Mouse (Mus musculus) neural tube, embryonic 13.5 days (tissue): ENCODE data around the gene Pacsin2. TPM values are rescaled to one million over a fixed set of nuclear protein-coding genes. Genes with fewer than 3 reads are reported as not detected.
A peak's percentile ranks its signal among the peaks of the same experiment; 100 is the strongest.

ENCODE experiments used
- ATAC-seq: fragments of 200-750 bp; cut with Nextera tagmentation; 2 replicates; pipeline ENCODE4 v1.8.0; 2017; ENCODE audit warnings: low read depth, mild to moderate bottlenecking, moderate TSS enrichment, moderate library complexity
- H3K27ac ChIP-seq: fragments of 300-500 bp; sonication (generic); replicated peaks from 2 replicates; pipeline ENCODE4 v1.5.1; 2015; ENCODE audit warnings: moderate library complexity, mild to moderate bottlenecking, inconsistent platforms
- H3K27me3 ChIP-seq: fragments of 300-500 bp; sonication (generic); 2 replicates; pipeline ENCODE4 v1.6.1; 2015; ENCODE audit warnings: mild to moderate bottlenecking, inconsistent platforms
- H3K36me3 ChIP-seq: fragments of 300-500 bp; sonication (generic); 2 replicates; pipeline ENCODE4 v1.6.1; 2015; ENCODE audit warnings: mild to moderate bottlenecking, inconsistent platforms
- H3K4me1 ChIP-seq: fragments of 300-500 bp; sonication (generic); replicated peaks from 2 replicates; pipeline ENCODE4 v1.6.1; 2015; ENCODE audit warnings: inconsistent platforms
- H3K4me2 ChIP-seq: fragments of 300-500 bp; sonication (generic); 2 replicates; pipeline ENCODE4 v1.6.1; 2015; ENCODE audit warnings: inconsistent platforms, mild to moderate bottlenecking, moderate library complexity
- H3K4me3 ChIP-seq: fragments of 300-500 bp; sonication (generic); 2 replicates; pipeline ENCODE4 v1.5.1; 2015; ENCODE audit warnings: mild to moderate bottlenecking, inconsistent platforms
- H3K9ac ChIP-seq: fragments of 300-500 bp; sonication (generic); 2 replicates; pipeline ENCODE4 v1.6.1; 2015; ENCODE audit warnings: moderate library complexity, mild to moderate bottlenecking, inconsistent platforms
- H3K9me3 ChIP-seq: fragments of 300-500 bp; sonication (generic); 2 replicates; pipeline ENCODE4 v1.6.1; 2016; ENCODE audit warnings: inconsistent platforms
- WGBS: fragments of 180-500 bp; shearing (Covaris S2); methylation state at CpG from one replicate; pipeline ENCODE4 v1.1.7; 2015; 5-methylcytosine and 5-hydroxymethylcytosine counted together
- polyA plus RNA-seq: library from polyadenylated mRNA; unstranded; fragments of >200 nt; fragmentation: Nextera tagmentation; extraction: Ambion mirVana; gene quantifications from 2 replicates; pipeline ENCODE4 v1.2.1, GENCODE M21; 2015

Gene Pacsin2
- polyA plus RNA-seq, 1 experiment from 2014 or later = 29.6 TPM

GRCm38 (mm10) chr15:83425794-83426193 is 38.6 kb downstream of the Pacsin2 start:
- no peaks in the 10 kb centered on the region for H3K27me3 ChIP-seq
- H3K4me3 ChIP-seq = no peak overlapping the region
- H3K27ac ChIP-seq = peak overlapping the region; percentile 28; the same call in 1 of the 2 replicates
- H3K9ac ChIP-seq = no peak overlapping the region
- H3K4me1 ChIP-seq = peaks cover 15% of the 10 kb centered on the region; the same call in 1 of the 2 replicates
- WGBS = 50% methylated on average over 5 of the region's 5 CpGs
- ATAC-seq = no peak
- no peaks in the 10 kb centered on the region for H3K9me3 ChIP-seq
- no peaks in the 10 kb centered on the region for H3K36me3 ChIP-seq
- H3K4me2 ChIP-seq = no peak overlapping the region

- Histone ChIP-seq H3K4me3 (no peak overlapping the region), H3K9ac (no peak overlapping the region), H3K4me2 (no peak overlapping the region), H3K4me1 (peaks cover 15% of the 10 kb centered on the region; the same call in 1 of the 2 replicates), H3K27ac (peak overlapping the region; percentile 28; the same call in 1 of the 2 replicates), H3K9me3 (no peaks in the 10 kb centered on the region), H3K36me3 (no peaks in the 10 kb centered on the region), H3K27me3 (no peaks in the 10 kb centered on the region)
- 66% methylated on average over 4 of the region's 4 CpGs for WGBS
- no peak for ATAC-seq
Observed at GRCm38 (mm10) chr15:83425277-83425676, 39.1 kb downstream of the Pacsin2 start.

GRCm38 (mm10) chr15:83423589-83424384 is 40.6 kb downstream of the Pacsin2 start:
- ATAC-seq = no peak
- H3K9me3 ChIP-seq = no peaks in the 10 kb centered on the region
- H3K9ac ChIP-seq = no peak overlapping the region
- H3K4me3 ChIP-seq = no peak overlapping the region
- H3K4me2 ChIP-seq = no peak overlapping the region
- peaks cover 15% of the 10 kb centered on the region; the same call in 1 of the 2 replicates for H3K4me1 ChIP-seq
- H3K27ac ChIP-seq = no peak overlapping the region
- H3K27me3 ChIP-seq = no peaks in the 10 kb centered on the region
- no peaks in the 10 kb centered on the region for H3K36me3 ChIP-seq
- WGBS = 78% methylated on average over 5 of the region's 5 CpGs

- WGBS = 91% methylated on average over 15 of the region's 15 CpGs
- Histone ChIP-seq H3K9me3 (no peaks in the 10 kb centered on the region), H3K4me3 (no peak overlapping the region), H3K27me3 (no peaks in the 10 kb centered on the region), H3K36me3 (no peaks in the 10 kb centered on the region), H3K4me2 (no peak overlapping the region), H3K27ac (no peak overlapping the region), H3K9ac (no peak overlapping the region), H3K4me1 (peaks cover 15% of the 10 kb centered on the region; the same call in 1 of the 2 replicates)
- no peak for ATAC-seq
Observed at GRCm38 (mm10) chr15:83422299-83422981, 42.0 kb downstream of the Pacsin2 start.

- no peak overlapping the region for H3K9ac ChIP-seq
- 89% methylated on average over 2 of the region's 2 CpGs for WGBS
- H3K36me3 ChIP-seq = no peaks in the 10 kb centered on the region
- no peak overlapping the region for H3K4me2 ChIP-seq
- no peak for ATAC-seq
- no peak overlapping the region for H3K27ac ChIP-seq
- no peak overlapping the region for H3K4me3 ChIP-seq
- H3K27me3 ChIP-seq = no peaks in the 10 kb centered on the region
- H3K4me1 ChIP-seq = no peaks in the 10 kb centered on the region
- no peaks in the 10 kb centered on the region for H3K9me3 ChIP-seq
Observed at GRCm38 (mm10) chr15:83419562-83419961, 44.8 kb downstream of the Pacsin2 start.

- Histone ChIP-seq H3K27me3 (no peaks in the 10 kb centered on the region), H3K4me1 (no peaks in the 10 kb centered on the region), H3K9me3 (no peaks in the 10 kb centered on the region), H3K4me3 (no peak overlapping the region), H3K9ac (no peak overlapping the region), H3K27ac (no peak overlapping the region), H3K4me2 (no peak overlapping the region), H3K36me3 (no peaks in the 10 kb centered on the region)
- no peak for ATAC-seq
Observed at GRCm38 (mm10) chr15:83418685-83419084, 45.7 kb downstream of the Pacsin2 start.

- Histone ChIP-seq H3K4me1 (no peaks in the 10 kb centered on the region), H3K9ac (no peak overlapping the region), H3K27me3 (no peaks in the 10 kb centered on the region), H3K9me3 (no peaks in the 10 kb centered on the region), H3K27ac (no peak overlapping the region), H3K36me3 (no peaks in the 10 kb centered on the region), H3K4me2 (no peak overlapping the region), H3K4me3 (no peak overlapping the region)
- 88% methylated on average over 6 of the region's 6 CpGs for WGBS
- ATAC-seq = no peak
Observed at GRCm38 (mm10) chr15:83417916-83418315, 46.5 kb downstream of the Pacsin2 start.

GRCm38 (mm10) chr15:83417407-83417806 is 47.0 kb downstream of the Pacsin2 start:
- Histone ChIP-seq H3K27me3 (no peaks in the 10 kb centered on the region), H3K4me2 (no peak overlapping the region), H3K9ac (no peak overlapping the region), H3K9me3 (no peaks in the 10 kb centered on the region), H3K27ac (no peak overlapping the region), H3K4me3 (no peak overlapping the region), H3K36me3 (no peaks in the 10 kb centered on the region), H3K4me1 (no peaks in the 10 kb centered on the region)
- WGBS = 76% methylated on average over 7 of the region's 7 CpGs
- no peak for ATAC-seq

GRCm38 (mm10) chr15:83415391-83415790 is 49.0 kb downstream of the Pacsin2 start:
- WGBS = 83% methylated on average over 6 of the region's 6 CpGs
- Histone ChIP-seq H3K36me3 (no peaks in the 10 kb centered on the region), H3K4me3 (no peak overlapping the region), H3K27me3 (no peaks in the 10 kb centered on the region), H3K4me2 (no peak overlapping the region), H3K27ac (no peak overlapping the region), H3K9me3 (no peaks in the 10 kb centered on the region), H3K4me1 (no peaks in the 10 kb centered on the region), H3K9ac (no peak overlapping the region)
- ATAC-seq = no peak

GRCm38 (mm10) chr15:83411616-83412015 is 52.8 kb downstream of the Pacsin2 start:
- Histone ChIP-seq H3K4me3 (no peak overlapping the region), H3K9me3 (no peaks in the 10 kb centered on the region), H3K36me3 (no peaks in the 10 kb centered on the region), H3K9ac (no peak overlapping the region), H3K27ac (no peak overlapping the region), H3K4me2 (no peak overlapping the region), H3K27me3 (no peaks in the 10 kb centered on the region), H3K4me1 (no peaks in the 10 kb centered on the region)
- 91% methylated on average over 4 of the region's 4 CpGs for WGBS
- ATAC-seq = no peak

GRCm38 (mm10) chr15:83410735-83411134 is 53.7 kb downstream of the Pacsin2 start:
- Histone ChIP-seq H3K9me3 (no peaks in the 10 kb centered on the region), H3K27ac (no peak overlapping the region), H3K27me3 (no peaks in the 10 kb centered on the region), H3K4me3 (no peak overlapping the region), H3K36me3 (no peaks in the 10 kb centered on the region), H3K4me1 (no peaks in the 10 kb centered on the region), H3K4me2 (no peak overlapping the region), H3K9ac (no peak overlapping the region)
- WGBS = 77% methylated on average over 4 of the region's 4 CpGs
- no peak for ATAC-seq

- H3K9ac ChIP-seq = no peak overlapping the region
- no peak overlapping the region for H3K4me3 ChIP-seq
- WGBS = 82% methylated on average over 6 of the region's 6 CpGs
- no peak for ATAC-seq
- H3K27me3 ChIP-seq = no peaks in the 10 kb centered on the region
- H3K36me3 ChIP-seq = no peaks in the 10 kb centered on the region
- H3K4me1 ChIP-seq = no peaks in the 10 kb centered on the region
- no peaks in the 10 kb centered on the region for H3K9me3 ChIP-seq
- no peak overlapping the region for H3K4me2 ChIP-seq
- no peak overlapping the region for H3K27ac ChIP-seq
Observed at GRCm38 (mm10) chr15:83410270-83410669, 54.1 kb downstream of the Pacsin2 start.
